Mouse (Mus musculus) left cerebral cortex, postnatal 36 days (tissue): ENCODE data around the gene Kif26b. TPM values are rescaled to one million over a fixed set of nuclear protein-coding genes. Genes with fewer than 3 reads are reported as not detected.
A peak's percentile ranks its signal among the peaks of the same experiment; 100 is the strongest.

ENCODE experiments used
- DNase-seq, 2 experiments: peaks; one replicate each; pipeline ENCODE4 v3.0.0; 2021 to 2022; ENCODE audit warnings: low spot score in 2 of 2, mixed read lengths in 1 of 2
- intact Hi-C: fragments of 180-260 bp; cut with DNase I; formaldehyde crosslinking; loops from one replicate; pipeline ENCODE4 v1.15.1; 2025
- total RNA-seq, 2 experiments: library from RNA; stranded (reverse); gene quantifications; 2 replicates each; pipeline ENCODE4 v1.2.3; 2021

The Kif26b gene
- total RNA-seq, 2 experiments from 2014 or later, result 6.6 to 10.7 TPM

- DNase-seq, result no peak
- intact Hi-C loops, result loop anchor here (2.0 to 10.0 kb wide), 2 partner anchors 161 to 445 kb away; partner anchors contain the start of gene Kif26b
Observed at GRCm38 (mm10) chr1:178689512-178689911, 160.6 kb downstream of the Kif26b start.

- intact Hi-C loops, result no loop called here
Observed at GRCm38 (mm10) chr1:178691679-178692078, 162.8 kb downstream of the Kif26b start.

GRCm38 (mm10) chr1:178700102-178700501 is 171.2 kb downstream of the Kif26b start:
- DNase-seq, result no peak
- intact Hi-C loops, result no loop called here

More at GRCm38 (mm10) chr1:178691679-178692078, 162.8 kb downstream of the Kif26b start:
- DNase-seq, result no peak

GRCm38 (mm10) chr1:178703496-178703895 is 174.6 kb downstream of the Kif26b start:
- intact Hi-C loops, result no loop called here

GRCm38 (mm10) chr1:178707925-178708351 is 179.0 kb downstream of the Kif26b start:
- DNase-seq, result no peak
- intact Hi-C loops, result no loop called here

More at GRCm38 (mm10) chr1:178703496-178703895, 174.6 kb downstream of the Kif26b start:
- no peak for DNase-seq

GRCm38 (mm10) chr1:178708356-178708755 is 179.4 kb downstream of the Kif26b start:
- intact Hi-C loops, result no loop called here
- no peak for DNase-seq

- intact Hi-C loops, result no loop called here
- no peak for DNase-seq
Observed at GRCm38 (mm10) chr1:178712189-178712873, 183.4 kb downstream of the Kif26b start.

- intact Hi-C loops, result no loop called here
- DNase-seq, result no peak
Observed at GRCm38 (mm10) chr1:178714209-178714608, 185.3 kb downstream of the Kif26b start.

GRCm38 (mm10) chr1:178716411-178716810 is 187.5 kb downstream of the Kif26b start:
- no peak for DNase-seq
- intact Hi-C loops, result no loop called here

- intact Hi-C loops, result no loop called here
- DNase-seq, result no peak
Observed at GRCm38 (mm10) chr1:178720821-178721220, 191.9 kb downstream of the Kif26b start.

GRCm38 (mm10) chr1:178722793-178723192 is 193.9 kb downstream of the Kif26b start:
- no peak for DNase-seq
- intact Hi-C loops, result no loop called here

GRCm38 (mm10) chr1:178725536-178725935 is 196.6 kb downstream of the Kif26b start:
- no peak for DNase-seq

GRCm38 (mm10) chr1:178728256-178728655 is 199.3 kb downstream of the Kif26b start:
- no peak for DNase-seq

More at GRCm38 (mm10) chr1:178725536-178725935, 196.6 kb downstream of the Kif26b start:
- intact Hi-C loops, result no loop called here

GRCm38 (mm10) chr1:178730271-178730670 is 201.3 kb downstream of the Kif26b start:
- no peak for DNase-seq
- intact Hi-C loops, result no loop called here

More at GRCm38 (mm10) chr1:178728256-178728655, 199.3 kb downstream of the Kif26b start:
- intact Hi-C loops, result no loop called here

- intact Hi-C loops, result no loop called here
- DNase-seq, result no peak
Observed at GRCm38 (mm10) chr1:178733035-178733434, 204.1 kb downstream of the Kif26b start.

GRCm38 (mm10) chr1:178734576-178734975 is 205.7 kb downstream of the Kif26b start:
- intact Hi-C loops, result no loop called here
- DNase-seq, result no peak

- no peak for DNase-seq
- intact Hi-C loops, result no loop called here
Observed at GRCm38 (mm10) chr1:178736931-178737330, 208.0 kb downstream of the Kif26b start.

GRCm38 (mm10) chr1:178743820-178744219 is 214.9 kb downstream of the Kif26b start:
- intact Hi-C loops, result no loop called here
- no peak for DNase-seq

GRCm38 (mm10) chr1:178744526-178744925 is 215.6 kb downstream of the Kif26b start:
- intact Hi-C loops, result no loop called here
- no peak for DNase-seq

- intact Hi-C loops, result no loop called here
- no peak for DNase-seq
Observed at GRCm38 (mm10) chr1:178744961-178745360, 216.0 kb downstream of the Kif26b start.

GRCm38 (mm10) chr1:178745471-178745870 is 216.5 kb downstream of the Kif26b start:
- DNase-seq, result peak; percentile 23 to 31

More at GRCm38 (mm10) chr1:178745471-178745870, 216.5 kb downstream of the Kif26b start:
- intact Hi-C loops, result no loop called here
